Mouse (Mus musculus): ENCODE results near the gene Rrbp1. TPM values are rescaled to one million over a fixed set of nuclear protein-coding genes. Genes with fewer than 3 reads are reported as not detected.

The Rrbp1 gene
- polyA plus RNA-seq, 1 experiment from 2014 or later: 152 TPM

- no peak for ATAC-seq (ENCODE audit: insufficient number of reproducible peaks, low FRiP score, low TSS enrichment, low read depth)
- no peak overlapping the region for H3K9ac ChIP-seq
- H3K36me3 ChIP-seq: peaks cover 8% of the 10 kb centered on the region
- H3K27me3 ChIP-seq: no peaks in the 10 kb centered on the region
- H3K4me3 ChIP-seq: no peak overlapping the region
- no peak overlapping the region for H3K4me2 ChIP-seq
- WGBS: 76% methylated on average over 5 of the region's 5 CpGs
- H3K27ac ChIP-seq: no peak overlapping the region
- H3K4me1 ChIP-seq: peaks cover 29% of the 10 kb centered on the region
- no peaks in the 10 kb centered on the region for H3K9me3 ChIP-seq
These were observed 8.7 kb downstream of the Rrbp1 start for GRCm38 (mm10) chr2:144002229-144002984.

GRCm38 (mm10) chr2:143992977-143993376 is 18.1 kb downstream of the Rrbp1 start:
- no peak overlapping the region for H3K27ac ChIP-seq
- H3K27me3 ChIP-seq: no peaks in the 10 kb centered on the region
- H3K9me3 ChIP-seq: no peaks in the 10 kb centered on the region
- H3K4me1 ChIP-seq: 0 out of 2 replicates have a peak, but pooled peaks cover 18% of the 10 kb centered on the region
- peaks cover 11% of the 10 kb centered on the region for H3K36me3 ChIP-seq
- no peak overlapping the region for H3K4me2 ChIP-seq
- 70% methylated on average over 1 of the region's 1 CpGs for WGBS
- no peak overlapping the region for H3K9ac ChIP-seq
- no peak for ATAC-seq (ENCODE audit: insufficient number of reproducible peaks, low FRiP score, low TSS enrichment, low read depth)
- no peak overlapping the region for H3K4me3 ChIP-seq

- Histone ChIP-seq H3K36me3 (peaks cover 20% of the 10 kb centered on the region), H3K9ac (no peak overlapping the region), H3K9me3 (no peaks in the 10 kb centered on the region), H3K27ac (no peak overlapping the region), H3K27me3 (no peaks in the 10 kb centered on the region), H3K4me3 (no peak overlapping the region), H3K4me1 (0 out of 2 replicates have a peak, but pooled peaks cover 18% of the 10 kb centered on the region), H3K4me2 (no peak overlapping the region)
- ATAC-seq (ENCODE audit: insufficient number of reproducible peaks, low FRiP score, low TSS enrichment, low read depth): no peak
- 82% methylated on average over 7 of the region's 7 CpGs for WGBS
These were observed 18.9 kb downstream of the Rrbp1 start for GRCm38 (mm10) chr2:143991964-143992672.

- no peak overlapping the region; the same call in 1 of the 2 replicates for H3K27ac ChIP-seq
These were observed 20.1 kb downstream of the Rrbp1 start for GRCm38 (mm10) chr2:143990997-143991396.

GRCm38 (mm10) chr2:143988016-143988415 is 23.0 kb downstream of the Rrbp1 start:
- Histone ChIP-seq H3K27me3 (no peaks in the 10 kb centered on the region), H3K4me3 (no peak overlapping the region), H3K9me3 (no peaks in the 10 kb centered on the region), H3K36me3 (peaks cover 49% of the 10 kb centered on the region), H3K4me2 (no peak overlapping the region), H3K27ac (no peak overlapping the region), H3K4me1 (peaks cover 26% of the 10 kb centered on the region; the same call in 1 of the 2 replicates), H3K9ac (no peak overlapping the region)
- ATAC-seq (ENCODE audit: insufficient number of reproducible peaks, low FRiP score, low TSS enrichment, low read depth): no peak
- WGBS: 90% methylated on average over 3 of the region's 3 CpGs

More at GRCm38 (mm10) chr2:143990997-143991396, 20.1 kb downstream of the Rrbp1 start:
- 57% methylated on average over 1 of the region's 1 CpGs for WGBS
- no peaks in the 10 kb centered on the region for H3K9me3 ChIP-seq
- no peak overlapping the region for H3K4me3 ChIP-seq
- ATAC-seq (ENCODE audit: insufficient number of reproducible peaks, low FRiP score, low TSS enrichment, low read depth): no peak
- H3K9ac ChIP-seq: no peak overlapping the region
- H3K27me3 ChIP-seq: no peaks in the 10 kb centered on the region
- H3K4me2 ChIP-seq: no peak overlapping the region
- 0 out of 2 replicates have a peak, but pooled peaks cover 18% of the 10 kb centered on the region for H3K4me1 ChIP-seq
- H3K36me3 ChIP-seq: peaks cover 23% of the 10 kb centered on the region

GRCm38 (mm10) chr2:143987485-143987884 is 23.6 kb downstream of the Rrbp1 start:
- 76% methylated on average over 2 of the region's 2 CpGs for WGBS
- no peak for ATAC-seq (ENCODE audit: insufficient number of reproducible peaks, low FRiP score, low TSS enrichment, low read depth)
- Histone ChIP-seq H3K9me3 (no peaks in the 10 kb centered on the region), H3K27me3 (no peaks in the 10 kb centered on the region), H3K4me1 (peaks cover 28% of the 10 kb centered on the region; the same call in 1 of the 2 replicates), H3K4me2 (no peak overlapping the region), H3K36me3 (peaks cover 50% of the 10 kb centered on the region), H3K27ac (no peak overlapping the region), H3K9ac (no peak overlapping the region), H3K4me3 (no peak overlapping the region)

GRCm38 (mm10) chr2:143983482-143983881 is 27.6 kb downstream of the Rrbp1 start:
- peaks cover 58% of the 10 kb centered on the region for H3K36me3 ChIP-seq
- H3K4me1 ChIP-seq: peaks cover 10% of the 10 kb centered on the region; the same call in 1 of the 2 replicates
- H3K27me3 ChIP-seq: no peaks in the 10 kb centered on the region
- 57% methylated on average over 2 of the region's 2 CpGs for WGBS
- H3K4me3 ChIP-seq: no peak overlapping the region
- no peak overlapping the region for H3K9ac ChIP-seq
- no peak overlapping the region for H3K27ac ChIP-seq
- H3K4me2 ChIP-seq: no peak overlapping the region
- ATAC-seq (ENCODE audit: insufficient number of reproducible peaks, low FRiP score, low TSS enrichment, low read depth): no peak
- no peaks in the 10 kb centered on the region for H3K9me3 ChIP-seq

- no peak overlapping the region for H3K4me3 ChIP-seq
- H3K27me3 ChIP-seq: no peaks in the 10 kb centered on the region
- peaks cover 11% of the 10 kb centered on the region for H3K4me1 ChIP-seq
- no peak for ATAC-seq (ENCODE audit: insufficient number of reproducible peaks, low FRiP score, low TSS enrichment, low read depth)
- no peaks in the 10 kb centered on the region for H3K9me3 ChIP-seq
- no peak overlapping the region for H3K27ac ChIP-seq
- H3K9ac ChIP-seq: no peak overlapping the region
- H3K4me2 ChIP-seq: no peak overlapping the region
- peaks cover 60% of the 10 kb centered on the region for H3K36me3 ChIP-seq
- WGBS: 34% methylated on average over 3 of the region's 3 CpGs
These were observed 28.2 kb downstream of the Rrbp1 start for GRCm38 (mm10) chr2:143982901-143983300.

GRCm38 (mm10) chr2:143982152-143982551 is 28.9 kb downstream of the Rrbp1 start:
- Histone ChIP-seq H3K9me3 (no peaks in the 10 kb centered on the region), H3K4me3 (no peak overlapping the region), H3K27me3 (no peaks in the 10 kb centered on the region), H3K4me1 (peaks cover 15% of the 10 kb centered on the region), H3K36me3 (peaks cover 57% of the 10 kb centered on the region), H3K9ac (no peak overlapping the region), H3K27ac (no peak overlapping the region), H3K4me2 (no peak overlapping the region)
- WGBS: 76% methylated on average over 4 of the region's 4 CpGs
- ATAC-seq (ENCODE audit: insufficient number of reproducible peaks, low FRiP score, low TSS enrichment, low read depth): no peak

- H3K27ac ChIP-seq: no peak overlapping the region
- ATAC-seq (ENCODE audit: insufficient number of reproducible peaks, low FRiP score, low TSS enrichment, low read depth): no peak
- H3K4me2 ChIP-seq: no peak overlapping the region
- no peak overlapping the region for H3K4me3 ChIP-seq
- H3K9me3 ChIP-seq: no peaks in the 10 kb centered on the region
- H3K36me3 ChIP-seq: peaks cover 61% of the 10 kb centered on the region
- no peak overlapping the region for H3K9ac ChIP-seq
- no peaks in the 10 kb centered on the region for H3K27me3 ChIP-seq
- peaks cover 15% of the 10 kb centered on the region for H3K4me1 ChIP-seq
- 41% methylated on average over 6 of the region's 6 CpGs for WGBS
These were observed 30.2 kb downstream of the Rrbp1 start for GRCm38 (mm10) chr2:143980781-143981398.

GRCm38 (mm10) chr2:143978444-143979147 is 32.5 kb downstream of the Rrbp1 start:
- peaks cover 61% of the 10 kb centered on the region for H3K36me3 ChIP-seq
- ATAC-seq (ENCODE audit: insufficient number of reproducible peaks, low FRiP score, low TSS enrichment, low read depth): no peak
- WGBS: 88% methylated on average over 8 of the region's 8 CpGs
- no peak overlapping the region for H3K27ac ChIP-seq
- no peak overlapping the region for H3K4me3 ChIP-seq
- no peaks in the 10 kb centered on the region for H3K9me3 ChIP-seq
- no peaks in the 10 kb centered on the region for H3K27me3 ChIP-seq
- H3K9ac ChIP-seq: no peak overlapping the region
- H3K4me2 ChIP-seq: no peak overlapping the region
- H3K4me1 ChIP-seq: peaks cover 12% of the 10 kb centered on the region

Data from limb, embryonic 15.5 days (tissue).